Mouse (Mus musculus): ENCODE data around the gene Olfr455. TPM values are rescaled to one million over a fixed set of nuclear protein-coding genes. Genes with fewer than 3 reads are reported as not detected.

Olfr455 gene
- total and polyA plus RNA-seq, 3 experiments = not detected

GRCm38 (mm10) chr6:42560885-42561284 is 13.5 kb upstream of the Olfr455 start:
- Histone ChIP-seq H3K27ac (ENCODE audit: control insufficient read depth, low read depth, low read length) (no peak overlapping the region), H3K79me2 (ENCODE audit: control insufficient read depth, insufficient read depth, low read length, poor library complexity) (no peaks in the 10 kb centered on the region), H3K36me3 (ENCODE audit: control insufficient read depth in 1 of 2, insufficient read depth in 2 of 2, low read length in 2 of 2) (no peaks in the 10 kb centered on the region), H3K27me3 (ENCODE audit: control insufficient read depth in 1 of 2, insufficient read depth in 2 of 2, low read length in 2 of 2) (peaks cover 0 to 2% of the 10 kb centered on the region in 2 experiments; a peak in 1 of 4 replicates), H3K4me1 (ENCODE audit: control insufficient read depth in 1 of 2, insufficient read depth in 2 of 2, low read length in 2 of 2) (no peaks in the 10 kb centered on the region), H3K9me3 (replicated peaks; ENCODE audit: insufficient read depth, low read length) (no peaks in the 10 kb centered on the region), H3K9ac (ENCODE audit: control insufficient read depth, low read depth, low read length, poor library complexity, severe bottlenecking) (no peak overlapping the region), H3K4me3 (ENCODE audit: control insufficient read depth in 1 of 2, insufficient read depth in 1 of 2, low read depth in 2 of 2, low read length in 2 of 2) (no peak overlapping the region)
- DNase-seq (ENCODE audit: low read depth, low spot score) = no peak
- TF ChIP-seq ETS1 (IDR thresholded peaks at IDR 0.05; ENCODE audit: low read depth, low read length) = no peak
- TF ChIP-seq USF1 (IDR thresholded peaks at IDR 0.05; ENCODE audit: low read depth, low read length) = no peak
- TF ChIP-seq ZC3H11A (IDR thresholded peaks at IDR 0.05; ENCODE audit: low read depth, low read length) = no peak
- no peak for TF ChIP-seq RAD21 (IDR thresholded peaks at IDR 0.05; ENCODE audit: low read depth, low read length)
- TF ChIP-seq MAX (IDR thresholded peaks at IDR 0.05; ENCODE audit: low read length) = no peak
- no peak for TF ChIP-seq POLR2A (IDR thresholded peaks at IDR 0.05; ENCODE audit: control insufficient read depth in 1 of 2, insufficient read depth in 1 of 2, low read depth in 1 of 2, low read length in 2 of 2, poor library complexity in 1 of 2)
- no peak for TF ChIP-seq CHD1 (IDR thresholded peaks at IDR 0.05; ENCODE audit: low read depth, low read length)
- TF ChIP-seq MEF2A (IDR thresholded peaks at IDR 0.05; ENCODE audit: extremely low read depth, insufficient replicate concordance, low read depth, low read length, poor library complexity, severe bottlenecking) = no peak
- no peak for TF ChIP-seq MYB (IDR thresholded peaks at IDR 0.05; ENCODE audit: low read depth, low read length)
- no peak for TF ChIP-seq JUND (IDR thresholded peaks at IDR 0.05; ENCODE audit: low read depth, low read length)
- no peak for TF ChIP-seq GATA1 (IDR thresholded peaks at IDR 0.05; ENCODE audit: low read depth, low read length)

GRCm38 (mm10) chr6:42558641-42559040 is 11.3 kb upstream of the Olfr455 start:
- peaks cover 0 to 2% of the 10 kb centered on the region in 2 experiments; a peak in 1 of 4 replicates for H3K27me3 ChIP-seq (ENCODE audit: control insufficient read depth in 1 of 2, insufficient read depth in 2 of 2, low read length in 2 of 2)
- TF ChIP-seq CHD1 (IDR thresholded peaks at IDR 0.05; ENCODE audit: low read depth, low read length) = no peak
- TF ChIP-seq MYC (IDR thresholded peaks at IDR 0.05; ENCODE audit: low read depth, low read length) = no peak
- no peak for TF ChIP-seq ZC3H11A (IDR thresholded peaks at IDR 0.05; ENCODE audit: low read depth, low read length)
- no peak for TF ChIP-seq POLR2A (IDR thresholded peaks at IDR 0.05; ENCODE audit: control insufficient read depth in 1 of 2, insufficient read depth in 1 of 2, low read depth in 1 of 2, low read length in 2 of 2, poor library complexity in 1 of 2)
- no peak for TF ChIP-seq EP300 (IDR thresholded peaks at IDR 0.05; ENCODE audit: low read depth in 1 of 2, low read length in 2 of 2)
- no peak for TF ChIP-seq TAL1 (IDR thresholded peaks at IDR 0.05; ENCODE audit: low read length)
- TF ChIP-seq CTCF (IDR thresholded peaks at IDR 0.05 in 2 of 3, conservative IDR thresholded peaks at IDR 0.05 in 1 of 3; ENCODE audit: control insufficient read depth in 1 of 3, insufficient read depth in 1 of 3, low read depth in 2 of 3, low read length in 3 of 3, poor library complexity in 1 of 3, severe bottlenecking in 1 of 3) = no peak
- no peak for TF ChIP-seq UBTF (IDR thresholded peaks at IDR 0.05; ENCODE audit: borderline replicate concordance, insufficient read depth, low read depth, low read length)
- H3K4me3 ChIP-seq (ENCODE audit: control insufficient read depth in 1 of 2, insufficient read depth in 1 of 2, low read depth in 2 of 2, low read length in 2 of 2) = no peak overlapping the region
- H3K4me1 ChIP-seq (ENCODE audit: control insufficient read depth in 1 of 2, insufficient read depth in 2 of 2, low read length in 2 of 2) = no peaks in the 10 kb centered on the region
- H3K9ac ChIP-seq (ENCODE audit: control insufficient read depth, low read depth, low read length, poor library complexity, severe bottlenecking) = no peak overlapping the region
- H3K27ac ChIP-seq (ENCODE audit: control insufficient read depth, low read depth, low read length) = no peak overlapping the region
- H3K79me2 ChIP-seq (ENCODE audit: control insufficient read depth, insufficient read depth, low read length, poor library complexity) = no peaks in the 10 kb centered on the region
- H3K36me3 ChIP-seq (ENCODE audit: control insufficient read depth in 1 of 2, insufficient read depth in 2 of 2, low read length in 2 of 2) = no peaks in the 10 kb centered on the region
- no peaks in the 10 kb centered on the region for H3K9me3 ChIP-seq (replicated peaks; ENCODE audit: insufficient read depth, low read length)
- no peak for DNase-seq (ENCODE audit: low read depth, low spot score)

All from MEL (cell line).